Mouse (Mus musculus) E14TG2a.4 (cell line): ENCODE data around the gene Drd5.

ENCODE experiments used
- H3K27me3 ChIP-seq: 2 replicates; pipeline ENCODE4 v1.6.1; 2014; ENCODE audit warnings: low read length, control low read depth; ENCODE audit not compliant: insufficient read depth
- H3K36me3 ChIP-seq: 2 replicates; pipeline ENCODE4 v1.6.1; 2014; ENCODE audit warnings: low read length, control low read depth; ENCODE audit not compliant: insufficient read depth
- H3K4me1 ChIP-seq: replicated peaks from 2 replicates; pipeline ENCODE4 v1.6.1; 2014; ENCODE audit warnings: low read depth, low read length, control low read depth
- H3K4me3 ChIP-seq: replicated peaks from 2 replicates; pipeline ENCODE4 v1.5.1; 2014; ENCODE audit warnings: mild to moderate bottlenecking, low read length
- H3K9me3 ChIP-seq: 2 replicates; pipeline ENCODE4 v1.6.1; 2014; ENCODE audit warnings: low read length, control low read depth
- CTCF ChIP-seq: conservative IDR thresholded peaks from 2 replicates; pipeline ENCODE4 v1.5.1; 2014; ENCODE audit warnings: low read length
- NANOG ChIP-seq: IDR thresholded peaks from 2 replicates; pipeline ENCODE4 v1.6.1; 2014; ENCODE audit warnings: borderline replicate concordance, low read length, mixed read lengths
- POU5F1 ChIP-seq: IDR thresholded peaks from 2 replicates; pipeline ENCODE4 v1.6.1; 2014; ENCODE audit warnings: low read length, borderline replicate concordance

The Drd5 gene

DNA sequence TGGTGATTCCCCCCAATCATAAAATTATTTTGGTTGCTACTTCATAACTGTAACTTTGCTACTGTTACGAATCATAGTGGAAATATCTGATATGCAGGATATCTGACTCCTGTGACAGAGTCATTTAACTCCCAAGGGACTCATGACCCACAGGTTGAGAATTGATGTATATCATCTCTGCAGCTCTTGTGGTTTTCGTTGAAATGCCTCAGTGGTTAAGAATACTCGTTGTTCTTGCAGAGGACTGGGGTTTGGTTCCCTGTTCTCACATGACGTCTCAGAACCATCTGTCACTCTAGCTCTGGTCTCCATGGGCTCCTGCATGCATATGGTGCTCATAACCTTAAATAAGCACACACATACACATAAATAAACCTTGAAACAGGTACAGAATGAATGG lies 14.2 kb downstream of the Drd5 start:
- no peaks in the 10 kb centered on the region for H3K36me3 ChIP-seq
- no peaks in the 10 kb centered on the region for H3K27me3 ChIP-seq
- no peak for TF ChIP-seq NANOG
- TF ChIP-seq POU5F1 = no peak
- TF ChIP-seq CTCF = no peak
- no peak overlapping the region for H3K4me3 ChIP-seq
- H3K4me1 ChIP-seq = no peaks in the 10 kb centered on the region
- H3K9me3 ChIP-seq = peaks cover 28% of the 10 kb centered on the region

DNA sequence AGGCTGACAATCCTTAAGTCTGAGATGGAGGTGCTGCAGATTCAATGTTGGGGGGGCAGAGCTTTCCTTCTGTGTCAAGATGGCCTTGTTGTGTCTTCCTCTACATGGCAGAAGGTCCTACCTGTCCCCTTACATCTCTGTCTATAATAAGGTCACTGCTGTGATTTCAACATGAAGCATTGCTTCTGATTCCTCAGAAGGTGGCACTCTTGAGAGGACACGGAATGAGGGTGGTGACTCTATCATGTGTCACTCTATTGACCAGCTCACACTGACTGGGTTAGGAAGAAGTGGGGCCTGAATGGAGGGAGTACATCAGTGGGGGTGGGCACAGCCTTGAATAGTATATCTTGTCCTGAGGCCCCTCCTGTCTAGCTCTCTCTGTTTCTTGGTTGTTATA lies 15.4 kb downstream of the Drd5 start:
- no peaks in the 10 kb centered on the region for H3K36me3 ChIP-seq
- H3K4me1 ChIP-seq = no peaks in the 10 kb centered on the region
- no peaks in the 10 kb centered on the region for H3K27me3 ChIP-seq
- no peak for TF ChIP-seq CTCF
- no peak for TF ChIP-seq POU5F1
- no peak for TF ChIP-seq NANOG
- H3K9me3 ChIP-seq = peaks cover 18% of the 10 kb centered on the region
- H3K4me3 ChIP-seq = no peak overlapping the region

DNA sequence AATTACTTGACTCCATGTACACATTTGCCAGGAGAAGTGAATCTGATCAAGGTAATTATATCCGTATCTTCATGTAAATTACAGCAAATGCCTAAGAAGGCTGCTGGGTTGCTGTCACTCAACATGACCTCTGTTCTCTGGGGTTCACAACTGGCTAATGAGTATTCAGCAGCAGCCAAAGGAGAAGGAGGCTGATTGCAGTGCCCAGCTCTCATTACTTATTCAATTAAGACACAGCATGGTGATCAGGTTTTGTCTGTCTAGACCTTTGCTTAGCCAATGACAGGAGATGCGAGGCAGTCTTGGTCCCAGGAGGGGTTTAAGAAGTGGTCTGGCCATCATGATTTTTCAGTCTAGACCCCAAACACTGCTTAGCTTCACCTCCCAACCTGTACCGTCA lies 23.9 kb downstream of the Drd5 start:
- Histone ChIP-seq H3K36me3 (no peaks in the 10 kb centered on the region), H3K9me3 (no peaks in the 10 kb centered on the region), H3K4me3 (no peak overlapping the region), H3K27me3 (peaks cover 7% of the 10 kb centered on the region), H3K4me1 (no peaks in the 10 kb centered on the region)
- TF ChIP-seq CTCF (no peak), NANOG (no peak), POU5F1 (no peak)

DNA sequence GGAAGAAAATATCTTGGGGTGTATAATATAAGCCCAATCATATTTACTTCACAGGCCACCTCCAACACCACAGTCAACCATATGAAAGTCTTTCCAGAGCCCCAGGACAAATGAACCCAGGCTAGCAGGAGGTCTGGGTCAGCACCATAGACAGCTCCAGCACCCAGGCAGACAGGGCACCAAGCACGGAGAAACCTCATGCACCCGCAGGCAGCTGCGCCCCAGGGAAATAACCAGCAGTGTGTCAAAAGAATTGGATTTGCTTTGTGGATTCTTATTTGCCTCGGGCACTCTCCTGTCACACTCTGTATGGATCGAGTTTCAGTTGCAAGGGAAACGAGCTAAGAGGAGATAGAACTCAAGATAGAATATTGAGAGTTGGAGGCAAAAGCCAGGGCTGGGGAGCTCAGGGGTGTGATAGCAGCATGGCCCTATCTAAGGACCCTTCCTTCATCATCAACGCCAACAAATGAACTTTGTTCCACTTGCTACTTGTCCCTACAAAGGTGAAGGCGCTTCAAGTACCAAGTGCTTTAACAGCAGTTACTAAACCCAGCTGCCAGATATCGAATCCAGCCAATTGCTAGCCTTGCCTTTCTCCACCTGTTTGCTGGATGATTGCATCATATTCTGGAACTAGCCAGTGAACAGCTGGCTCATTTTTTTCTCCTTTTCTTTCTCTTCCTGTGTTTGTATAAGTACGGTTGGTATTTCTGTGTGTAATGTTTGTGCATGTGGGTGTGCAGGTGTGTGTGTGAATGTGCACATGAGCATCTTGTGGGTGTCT lies 27.7 kb downstream of the Drd5 start:
- H3K4me3 ChIP-seq = no peak overlapping the region
- peaks cover 12% of the 10 kb centered on the region for H3K27me3 ChIP-seq
- no peaks in the 10 kb centered on the region for H3K9me3 ChIP-seq
- H3K4me1 ChIP-seq = no peaks in the 10 kb centered on the region
- no peak for TF ChIP-seq NANOG
- no peak for TF ChIP-seq CTCF
- no peak for TF ChIP-seq POU5F1
- no peaks in the 10 kb centered on the region for H3K36me3 ChIP-seq

DNA sequence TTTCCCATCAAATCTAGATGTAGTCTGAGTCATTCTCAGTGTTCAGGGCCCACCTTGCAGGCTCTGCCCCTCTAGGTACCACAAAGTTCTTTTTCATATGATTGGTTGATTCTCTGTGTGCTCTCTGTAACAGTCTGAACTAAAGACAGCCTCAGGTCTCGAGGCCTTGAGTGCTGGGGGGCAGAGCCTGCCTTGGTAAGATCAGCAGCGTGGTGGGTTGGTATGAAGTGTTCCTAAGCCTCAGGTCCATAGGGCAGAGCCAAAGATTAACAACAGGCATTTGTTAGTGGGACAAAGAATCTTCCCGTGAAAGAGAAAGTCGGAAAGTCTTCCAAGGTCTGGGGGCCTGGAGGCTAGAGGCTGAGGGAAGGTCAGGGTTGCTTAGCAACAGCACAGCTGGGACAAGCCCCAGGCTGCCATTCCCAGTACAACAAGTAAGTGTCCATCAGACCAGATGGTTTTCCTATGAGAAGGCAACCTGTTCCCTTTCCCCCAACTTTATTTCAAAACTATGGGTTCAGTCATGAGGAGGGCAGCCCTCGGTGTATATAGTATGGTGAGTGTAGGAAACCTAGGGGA lies 31.3 kb downstream of the Drd5 start:
- Histone ChIP-seq H3K4me1 (no peaks in the 10 kb centered on the region), H3K27me3 (peaks cover 12% of the 10 kb centered on the region), H3K9me3 (no peaks in the 10 kb centered on the region), H3K4me3 (no peak overlapping the region), H3K36me3 (no peaks in the 10 kb centered on the region)
- TF ChIP-seq CTCF = no peak
- no peak for TF ChIP-seq NANOG
- no peak for TF ChIP-seq POU5F1

DNA sequence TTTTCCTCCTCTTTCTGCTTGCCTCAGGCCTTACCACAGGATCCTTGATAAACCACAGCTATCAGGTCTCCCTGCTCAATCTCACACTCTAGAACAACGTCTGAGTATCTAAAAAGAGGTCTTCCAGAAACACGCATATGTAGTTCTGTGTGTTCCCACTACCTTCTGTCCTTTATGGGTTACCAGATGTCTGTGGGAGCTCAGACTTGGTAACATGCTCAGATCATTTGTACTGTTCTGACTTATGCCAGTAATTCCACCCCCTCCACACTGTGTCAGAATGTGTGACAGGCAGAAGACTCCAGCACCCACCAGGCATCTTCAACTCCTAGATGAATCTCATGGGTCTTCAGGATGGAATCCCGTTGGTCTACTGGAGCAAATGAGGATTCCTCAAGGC lies 37.8 kb downstream of the Drd5 start:
- no peaks in the 10 kb centered on the region for H3K36me3 ChIP-seq
- H3K9me3 ChIP-seq = no peaks in the 10 kb centered on the region
- H3K4me1 ChIP-seq = no peaks in the 10 kb centered on the region
- TF ChIP-seq NANOG (no peak), POU5F1 (no peak), CTCF (no peak)
- H3K4me3 ChIP-seq = no peak overlapping the region
- H3K27me3 ChIP-seq = no peaks in the 10 kb centered on the region

DNA sequence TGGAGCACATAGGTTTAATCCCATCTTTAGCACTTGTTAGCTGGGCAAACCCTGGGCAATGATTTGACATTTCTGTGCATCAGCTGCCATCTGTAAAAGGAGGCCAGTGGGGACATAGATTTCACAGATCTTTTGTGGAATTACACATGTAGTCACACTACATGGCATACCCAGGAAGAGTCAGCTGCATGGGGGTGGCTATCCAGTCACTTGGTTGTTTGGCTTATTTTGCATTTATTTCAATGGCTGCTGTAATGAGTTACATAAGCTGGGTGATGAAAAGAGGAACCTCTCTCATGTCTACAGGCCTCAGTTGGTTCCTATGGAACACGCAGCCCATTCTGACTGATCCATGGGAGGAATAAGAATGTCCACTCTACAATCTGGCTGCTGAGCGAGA lies 40.5 kb downstream of the Drd5 start:
- no peak overlapping the region for H3K4me3 ChIP-seq
- no peaks in the 10 kb centered on the region for H3K9me3 ChIP-seq
- no peaks in the 10 kb centered on the region for H3K36me3 ChIP-seq
- H3K27me3 ChIP-seq = peaks cover 16% of the 10 kb centered on the region
- no peak for TF ChIP-seq CTCF
- TF ChIP-seq POU5F1 = no peak
- no peak for TF ChIP-seq NANOG
- H3K4me1 ChIP-seq = no peaks in the 10 kb centered on the region

DNA sequence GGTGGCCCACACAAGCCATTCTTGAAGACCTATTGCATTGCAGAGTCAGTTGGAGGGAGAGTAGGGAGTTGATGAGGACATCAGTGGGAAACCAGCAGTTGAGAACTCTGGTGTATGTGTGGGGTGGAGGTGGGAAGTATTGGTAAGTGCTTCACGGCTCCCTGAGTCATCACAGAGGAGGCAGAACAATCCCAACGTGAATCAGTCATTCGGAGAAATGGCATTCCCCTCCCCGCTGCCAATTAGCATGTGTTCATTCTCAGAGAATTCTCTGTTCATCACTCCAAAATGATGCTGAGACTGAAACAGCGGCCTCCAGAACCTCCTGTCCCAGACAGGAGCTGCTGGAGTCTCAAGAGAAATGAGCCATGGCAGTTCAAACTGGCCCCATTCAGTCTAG lies 45.2 kb downstream of the Drd5 start:
- no peaks in the 10 kb centered on the region for H3K9me3 ChIP-seq

DNA sequence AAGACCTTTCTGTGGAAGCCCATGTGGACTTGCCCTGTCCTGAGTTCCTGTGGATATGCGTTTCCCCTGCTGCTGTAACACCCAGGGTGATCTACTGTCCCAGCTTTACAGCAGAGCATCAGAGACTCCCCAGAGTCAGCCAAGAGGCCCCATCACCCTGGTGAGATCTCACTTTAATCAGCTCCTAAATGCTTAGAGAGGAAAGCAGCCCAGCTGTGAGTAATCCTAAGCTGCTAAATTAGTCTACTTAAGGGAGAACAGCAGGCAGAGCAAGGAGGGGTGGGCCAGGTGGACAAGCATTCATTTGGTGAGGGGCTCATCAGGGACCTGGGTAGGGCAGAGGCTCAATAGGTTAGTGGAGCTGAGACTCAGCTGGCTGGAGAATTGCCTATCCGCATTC lies 46.4 kb downstream of the Drd5 start:
- Histone ChIP-seq H3K9me3 (no peaks in the 10 kb centered on the region), H3K4me3 (no peak overlapping the region), H3K27me3 (peaks cover 31% of the 10 kb centered on the region), H3K36me3 (no peaks in the 10 kb centered on the region), H3K4me1 (peaks cover 19% of the 10 kb centered on the region)
- TF ChIP-seq CTCF = no peak
- TF ChIP-seq NANOG = no peak
- no peak for TF ChIP-seq POU5F1

More for the DNA sequence above, 45.2 kb downstream of the Drd5 start:
- H3K4me3 ChIP-seq = no peak overlapping the region
- H3K27me3 ChIP-seq = peaks cover 31% of the 10 kb centered on the region
- peaks cover 19% of the 10 kb centered on the region for H3K4me1 ChIP-seq
- TF ChIP-seq NANOG (no peak), CTCF (no peak), POU5F1 (no peak)
- H3K36me3 ChIP-seq = no peaks in the 10 kb centered on the region
